Mouse (Mus musculus) MEL (cell line): ENCODE measurements around the gene Ahcyl1. TPM values are rescaled to one million over a fixed set of nuclear protein-coding genes. Genes with fewer than 3 reads are reported as not detected.

Experiments
- DNase-seq: peaks from one replicate; pipeline ENCODE4 v3.0.0; 2011; ENCODE audit warnings: low read depth, low spot score
- H3K27ac ChIP-seq: 2 replicates; pipeline ENCODE4 v1.5.1; 2012; ENCODE audit warnings: low read depth, mild to moderate bottlenecking, control low read depth, low read length, moderate library complexity; ENCODE audit not compliant: control insufficient read depth
- H3K27me3 ChIP-seq, 2 experiments: fragments of 150-350 bp in 1 of 2; sonication (generic) in 1 of 2; 2 replicates each; pipeline ENCODE4 v1.6.1; 2012; ENCODE audit warnings: low read length in 2 of 2, mild to moderate bottlenecking in 2 of 2, improper control_type of control experiment in 1 of 2, moderate library complexity in 1 of 2; ENCODE audit not compliant: insufficient read depth in 2 of 2, control insufficient read depth in 1 of 2
- H3K36me3 ChIP-seq, 2 experiments: 2 replicates each; pipeline ENCODE4 v1.6.1; 2012 to 2014; ENCODE audit warnings: low read length in 2 of 2, improper control_type of control experiment in 1 of 2, inconsistent platforms in 1 of 2, mild to moderate bottlenecking in 1 of 2; ENCODE audit not compliant: insufficient read depth in 2 of 2, control insufficient read depth in 1 of 2
- H3K4me1 ChIP-seq, 2 experiments: fragments of 150-350 bp in 1 of 2; sonication (generic) in 1 of 2; 2 replicates each; pipeline ENCODE4 v1.6.1; 2012; ENCODE audit warnings: low read length in 2 of 2, improper control_type of control experiment in 1 of 2, mild to moderate bottlenecking in 1 of 2; ENCODE audit not compliant: insufficient read depth in 2 of 2, control insufficient read depth in 1 of 2
- H3K4me3 ChIP-seq, 2 experiments: fragments of 150-350 bp in 1 of 2; sonication (generic) in 1 of 2; 2 replicates each; pipeline ENCODE4 v1.5.1; 2012; ENCODE audit warnings: low read depth in 2 of 2, low read length in 2 of 2, mild to moderate bottlenecking in 2 of 2, moderate library complexity in 2 of 2, control low read depth in 1 of 2, improper control_type of control experiment in 1 of 2; ENCODE audit not compliant: control insufficient read depth in 1 of 2, insufficient read depth in 1 of 2
- H3K79me2 ChIP-seq: 2 replicates; pipeline ENCODE4 v1.6.1; 2012; ENCODE audit warnings: mild to moderate bottlenecking, low read length, moderate library complexity; ENCODE audit not compliant: control insufficient read depth, poor library complexity, insufficient read depth
- H3K9ac ChIP-seq: 2 replicates; pipeline ENCODE4 v1.6.1; 2012; ENCODE audit warnings: low read depth, mild to moderate bottlenecking, control low read depth, low read length, moderate library complexity; ENCODE audit not compliant: control insufficient read depth, poor library complexity, severe bottlenecking
- H3K9me3 ChIP-seq: fragments of 150-350 bp; sonication (generic); replicated peaks from 2 replicates; pipeline ENCODE4 v1.6.1; 2012; ENCODE audit warnings: mild to moderate bottlenecking, low read length, improper control_type of control experiment, moderate library complexity; ENCODE audit not compliant: insufficient read depth
- BHLHE40 ChIP-seq: IDR thresholded peaks from 2 replicates; pipeline ENCODE4 v1.6.1; 2012; ENCODE audit warnings: low read depth, mild to moderate bottlenecking, inconsistent platforms, low read length, improper control_type of control experiment, borderline replicate concordance
- CHD1 ChIP-seq: IDR thresholded peaks from 2 replicates; pipeline ENCODE4 v1.6.1; 2012; ENCODE audit warnings: low read depth, mild to moderate bottlenecking, inconsistent platforms, low read length, improper control_type of control experiment
- E2F4 ChIP-seq: IDR thresholded peaks from 2 replicates; pipeline ENCODE4 v1.6.1; 2011; ENCODE audit warnings: low read depth, low read length, improper control_type of control experiment, borderline replicate concordance
- ETS1 ChIP-seq: IDR thresholded peaks from 2 replicates; pipeline ENCODE4 v1.6.1; 2012; ENCODE audit warnings: low read depth, mild to moderate bottlenecking, inconsistent platforms, low read length, improper control_type of control experiment, moderate library complexity
- GABPA ChIP-seq: IDR thresholded peaks from 2 replicates; pipeline ENCODE4 v1.6.1; 2012; ENCODE audit warnings: low read depth, mild to moderate bottlenecking, inconsistent platforms, low read length, improper control_type of control experiment, moderate library complexity
- HCFC1 ChIP-seq: IDR thresholded peaks from 2 replicates; pipeline ENCODE4 v1.6.1; 2012; ENCODE audit warnings: low read depth, mild to moderate bottlenecking, inconsistent platforms, low read length, improper control_type of control experiment, moderate library complexity
- KAT2A ChIP-seq: conservative IDR thresholded peaks from 2 replicates; pipeline ENCODE4 v1.6.1; 2012; ENCODE audit warnings: low read depth, low read length, improper control_type of control experiment, inconsistent platforms
- MAFK ChIP-seq: IDR thresholded peaks from 2 replicates; pipeline ENCODE4 v1.6.1; 2011; ENCODE audit warnings: low read depth, mild to moderate bottlenecking, low read length, improper control_type of control experiment, borderline replicate concordance
- MAZ ChIP-seq: IDR thresholded peaks from 2 replicates; pipeline ENCODE4 v1.6.1; 2012; ENCODE audit warnings: low read depth, mild to moderate bottlenecking, inconsistent platforms, low read length, improper control_type of control experiment
- MEF2A ChIP-seq: IDR thresholded peaks from 2 replicates; pipeline ENCODE4 v1.6.1; 2014; ENCODE audit warnings: low read depth, mild to moderate bottlenecking, inconsistent platforms, low read length, improper control_type of control experiment; ENCODE audit not compliant: poor library complexity, insufficient replicate concordance, severe bottlenecking; ENCODE audit errors: extremely low read depth
- MXI1 ChIP-seq: IDR thresholded peaks from 2 replicates; pipeline ENCODE4 v1.6.1; 2011; ENCODE audit warnings: mild to moderate bottlenecking, low read depth, low read length, improper control_type of control experiment
- MYB ChIP-seq: IDR thresholded peaks from 2 replicates; pipeline ENCODE4 v1.6.1; 2011; ENCODE audit warnings: mild to moderate bottlenecking, low read depth, low read length, improper control_type of control experiment
- NELFE ChIP-seq: IDR thresholded peaks from 2 replicates; pipeline ENCODE4 v1.6.1; 2011; ENCODE audit warnings: low read depth, low read length, improper control_type of control experiment
- NRF1 ChIP-seq: IDR thresholded peaks from 2 replicates; pipeline ENCODE4 v1.6.1; 2014; ENCODE audit warnings: low read depth, mild to moderate bottlenecking, inconsistent platforms, low read length, improper control_type of control experiment, moderate library complexity; ENCODE audit not compliant: poor library complexity, insufficient read depth, severe bottlenecking
- POLR2A ChIP-seq, 2 experiments: IDR thresholded peaks; 2 replicates each; pipeline ENCODE4 v1.6.1; 2011 to 2012; ENCODE audit warnings: low read length in 2 of 2, mild to moderate bottlenecking in 2 of 2, control low read depth in 1 of 2, improper control_type of control experiment in 1 of 2, low read depth in 1 of 2, moderate library complexity in 1 of 2; ENCODE audit not compliant: control insufficient read depth in 1 of 2, insufficient read depth in 1 of 2, poor library complexity in 1 of 2
- POLR2AphosphoS2 ChIP-seq: IDR thresholded peaks from 2 replicates; pipeline ENCODE4 v1.6.1; 2011; ENCODE audit warnings: low read length, improper control_type of control experiment
- POLR2AphosphoS5 ChIP-seq: IDR thresholded peaks from 2 replicates; pipeline ENCODE4 v1.6.1; 2012; ENCODE audit warnings: low read depth, borderline replicate concordance, mild to moderate bottlenecking, inconsistent platforms, low read length, moderate library complexity, mixed read lengths
- RAD21 ChIP-seq: IDR thresholded peaks from 2 replicates; pipeline ENCODE4 v1.6.1; 2011; ENCODE audit warnings: mild to moderate bottlenecking, low read depth, low read length, improper control_type of control experiment
- SIN3A ChIP-seq: IDR thresholded peaks from 2 replicates; pipeline ENCODE4 v1.6.1; 2012; ENCODE audit warnings: low read length, improper control_type of control experiment, inconsistent platforms
- SMC3 ChIP-seq: IDR thresholded peaks from 2 replicates; pipeline ENCODE4 v1.6.1; 2011; ENCODE audit warnings: low read depth, low read length, improper control_type of control experiment
- TCF12 ChIP-seq: IDR thresholded peaks from 2 replicates; pipeline ENCODE4 v1.6.1; 2014; ENCODE audit warnings: low read depth, mild to moderate bottlenecking, inconsistent platforms, low read length, improper control_type of control experiment, moderate library complexity
- UBTF ChIP-seq: IDR thresholded peaks from 2 replicates; pipeline ENCODE4 v1.6.1; 2012; ENCODE audit warnings: low read depth, mild to moderate bottlenecking, inconsistent platforms, low read length, improper control_type of control experiment, moderate library complexity, borderline replicate concordance; ENCODE audit not compliant: insufficient read depth
- USF1 ChIP-seq: IDR thresholded peaks from 2 replicates; pipeline ENCODE4 v1.6.1; 2014; ENCODE audit warnings: low read depth, mild to moderate bottlenecking, inconsistent platforms, low read length, improper control_type of control experiment, moderate library complexity
- ZC3H11A ChIP-seq: IDR thresholded peaks from 2 replicates; pipeline ENCODE4 v1.6.1; 2012; ENCODE audit warnings: low read depth, mild to moderate bottlenecking, inconsistent platforms, low read length, improper control_type of control experiment
- ZKSCAN1 ChIP-seq: IDR thresholded peaks from 2 replicates; pipeline ENCODE4 v1.6.1; 2012; ENCODE audit warnings: low read depth, mild to moderate bottlenecking, inconsistent platforms, low read length, improper control_type of control experiment, moderate library complexity
- ZNF384 ChIP-seq: IDR thresholded peaks from 2 replicates; pipeline ENCODE4 v1.6.1; 2012; ENCODE audit warnings: low read depth, mild to moderate bottlenecking, inconsistent platforms, low read length, improper control_type of control experiment
- polyA plus RNA-seq, 2 experiments: library from polyadenylated mRNA; stranded (reverse) in 1 of 2; unstranded in 1 of 2; fragments of >175 nt in 1 of 2; fragments of >200 nt in 1 of 2; gene quantifications; 2 replicates each; pipeline versions ENCODE4 v1.2.1 to v1.2.4; 2012; ENCODE audit warnings: low replicate concordance in 2 of 2, low read depth in 1 of 2; ENCODE audit not compliant: insufficient read length in 2 of 2, insufficient read depth in 1 of 2, missing spikeins in 1 of 2
- total RNA-seq: library from RNA; depleted of rRNA; stranded (reverse); fragments of 300-350 nt; gene quantifications from 2 replicates; pipeline ENCODE4 v1.2.3, GENCODE M21; 2012

Ahcyl1 gene
- total and polyA plus RNA-seq, 3 experiments: 28.0 to 105 (median 104) TPM

DNA sequence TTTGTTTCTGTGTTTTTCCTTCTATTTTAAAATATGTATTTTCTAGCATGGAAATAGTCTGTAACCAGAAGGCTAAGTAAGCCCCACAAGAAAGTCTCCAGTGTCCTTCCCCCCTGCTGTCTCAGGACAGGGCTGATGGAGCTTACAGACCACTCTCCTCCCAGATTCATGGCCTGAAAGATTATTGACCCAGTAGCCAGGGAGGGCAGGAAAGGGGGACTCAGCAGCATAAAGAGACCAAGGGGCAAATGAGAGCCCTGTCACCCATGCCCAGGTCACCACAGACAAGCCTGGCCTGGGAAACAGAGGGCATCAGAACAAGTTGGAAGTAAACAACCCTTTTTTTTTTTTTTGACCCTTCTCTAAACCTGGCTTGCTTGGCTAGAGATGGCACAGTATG is 45.0 kb upstream of the Ahcyl1 start:
- Histone ChIP-seq H3K27ac (no peak overlapping the region), H3K4me3 (no peak overlapping the region), H3K4me1 (no peaks in the 10 kb centered on the region), H3K79me2 (no peaks in the 10 kb centered on the region), H3K36me3 (no peaks in the 10 kb centered on the region), H3K9me3 (no peaks in the 10 kb centered on the region), H3K27me3 (peaks cover under 1 to 6% of the 10 kb centered on the region in 2 experiments), H3K9ac (no peak overlapping the region)
- DNase-seq: no peak
- no peak for TF ChIP-seq CHD1
- TF ChIP-seq ZKSCAN1: no peak
- no peak for TF ChIP-seq ETS1
- TF ChIP-seq TCF12: no peak
- TF ChIP-seq NRF1: no peak
- TF ChIP-seq BHLHE40: no peak
- no peak for TF ChIP-seq SIN3A
- TF ChIP-seq HCFC1: no peak
- TF ChIP-seq UBTF: no peak
- TF ChIP-seq GABPA: no peak
- no peak for TF ChIP-seq POLR2AphosphoS5
- no peak for TF ChIP-seq USF1
- TF ChIP-seq SMC3: no peak
- TF ChIP-seq ZC3H11A: no peak
- no peak for TF ChIP-seq MXI1
- no peak for TF ChIP-seq POLR2A (IDR thresholded peaks at IDR 0.05; ENCODE audit: control insufficient read depth in 1 of 2, insufficient read depth in 1 of 2, low read depth in 1 of 2, low read length in 2 of 2, poor library complexity in 1 of 2)

GRCm38 (mm10) chr3:107740578-107741207 is 44.3 kb upstream of the Ahcyl1 start:
- Histone ChIP-seq H3K9me3 (no peaks in the 10 kb centered on the region), H3K27ac (no peak overlapping the region), H3K4me1 (no peaks in the 10 kb centered on the region), H3K79me2 (no peaks in the 10 kb centered on the region), H3K36me3 (no peaks in the 10 kb centered on the region), H3K9ac (no peak overlapping the region), H3K4me3 (no peak overlapping the region), H3K27me3 (peaks cover 3 to 6% of the 10 kb centered on the region in 2 experiments)
- TF ChIP-seq CHD1 (no peak), MAFK (no peak), MEF2A (no peak), KAT2A (no peak), POLR2AphosphoS5 (no peak), E2F4 (no peak), POLR2AphosphoS2 (no peak), NRF1 (no peak), UBTF (no peak), NELFE (no peak), ZKSCAN1 (no peak), MAZ (no peak), MYB (no peak), ZNF384 (no peak), RAD21 (no peak)
- DNase-seq: peak; percentile 43
